Comparison of ENCODE assay signal across 9 mouse cellular contexts in the genomic region with DNA sequence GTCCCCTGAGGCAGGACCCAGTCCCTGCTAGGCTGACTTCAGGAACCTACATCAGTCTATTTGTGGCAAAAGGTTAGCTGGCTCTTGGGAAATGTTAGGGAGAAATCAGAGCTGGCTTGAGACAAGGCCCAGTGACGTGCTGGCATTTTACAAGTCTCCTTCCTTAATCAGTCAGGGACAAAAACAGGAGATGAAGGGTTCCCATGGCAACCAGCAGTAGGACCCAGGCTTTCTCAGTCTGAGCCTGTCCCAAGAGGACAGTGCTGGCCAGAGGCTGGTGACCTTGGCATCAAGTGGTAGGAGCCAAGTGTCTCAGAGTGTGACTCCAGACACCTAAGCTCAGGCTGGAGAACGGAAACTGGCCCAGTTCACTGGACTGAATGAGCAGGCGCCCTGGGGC.
"Had no signal": no experiment of that assay in that cellular context is flagged by ENCODE, and none has a peak within 500 bp of the region (broad histone marks: within the 10 kb centered on the region; RNA-seq: fewer than 3 reads in every experiment).

No protein-coding gene starts in this region.

- DNase-seq: liver, postnatal 0 days; lung, adult 2 months; lung, postnatal 14 days; lung, postnatal 36 days; midbrain, embryonic 14.5 days; right cerebral cortex, postnatal 14 days; thymus, adult 2 months; thymus, postnatal 25 days; thymus, postnatal 4 days had no signal
